Comparison of ENCODE assay signal across 10 mouse cellular contexts in the genomic region with DNA sequence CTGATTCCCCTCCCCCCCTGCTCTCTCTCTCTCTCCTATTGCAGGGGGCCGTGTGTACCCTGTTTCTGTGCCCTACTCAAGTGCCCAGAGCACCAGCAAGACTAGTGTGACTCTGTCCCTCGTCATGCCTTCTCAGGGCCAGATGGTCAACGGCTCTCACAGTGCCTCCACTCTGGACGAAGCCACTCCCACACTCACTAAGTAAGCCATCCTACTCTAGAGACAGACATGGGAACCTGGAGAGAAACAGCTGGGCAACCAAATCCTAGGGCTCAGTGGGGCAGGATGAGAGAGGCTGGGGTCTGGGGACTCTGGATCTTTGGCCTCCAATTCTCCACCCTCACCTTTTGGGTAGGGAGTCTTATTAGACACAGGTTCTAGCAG. TPM values are rescaled to one million over a fixed set of nuclear protein-coding genes. Genes with fewer than 3 reads are reported as not detected.
A peak's percentile ranks its signal among the peaks of the same experiment; 100 is the strongest.
DNase-seq lines count a peak whose midpoint lies in the region; ATAC-seq lines count a peak whose summit lies in the region.
"Had no signal": no experiment of that assay in that cellular context is flagged by ENCODE, and none has a peak within 500 bp of the region (broad histone marks: within the 10 kb centered on the region; RNA-seq: fewer than 3 reads in every experiment).

No protein-coding gene starts in this region.

- no peak for DNase-seq in limb, embryonic 11.5 days (ENCODE audit: low spot score)
- no peak for DNase-seq in left cerebral cortex, adult 8-10 months (ENCODE audit: low spot score in 2 of 2)
- no peak for DNase-seq in thymus, postnatal 4 days
- no peak for DNase-seq in spleen, postnatal 36 days (ENCODE audit: low spot score in 2 of 2)
- DNase-seq: cerebellum, adult 11 months had no signal

- H3K4me3 ChIP-seq in heart, embryonic 15.5 days: no peak overlapping the region
- no peak overlapping the region for H3K4me3 ChIP-seq in heart, embryonic 12.5 days
- H3K4me3 ChIP-seq in midbrain, embryonic 12.5 days: no peak overlapping the region
- H3K4me3 ChIP-seq in midbrain, embryonic 16.5 days (ENCODE audit: low read depth, low read length): no peak overlapping the region
- H3K4me3 ChIP-seq in limb, embryonic 11.5 days (ENCODE audit: low read depth, low read length): no peak overlapping the region

- 39% methylated on average over 4 of the region's 4 CpGs for WGBS in heart, embryonic 15.5 days
- WGBS in heart, embryonic 12.5 days: 43% methylated on average over 4 of the region's 4 CpGs
- 59% methylated on average over 4 of the region's 4 CpGs for WGBS in midbrain, embryonic 12.5 days
- 62% methylated on average over 4 of the region's 4 CpGs for WGBS in midbrain, embryonic 16.5 days
- 49% methylated on average over 4 of the region's 4 CpGs for WGBS in limb, embryonic 11.5 days

- no peaks in the 10 kb centered on the region for H3K9me3 ChIP-seq in heart, embryonic 15.5 days (replicated peaks)
- H3K9me3 ChIP-seq in heart, embryonic 12.5 days (replicated peaks): no peaks in the 10 kb centered on the region
- no peaks in the 10 kb centered on the region for H3K9me3 ChIP-seq in midbrain, embryonic 12.5 days
- no peaks in the 10 kb centered on the region for H3K9me3 ChIP-seq in midbrain, embryonic 16.5 days (replicated peaks; ENCODE audit: control insufficient read depth, low read length, poor library complexity, severe bottlenecking)
- H3K9me3 ChIP-seq in limb, embryonic 11.5 days (ENCODE audit: control insufficient read depth, low read length): no peaks in the 10 kb centered on the region

- H3K4me1 ChIP-seq in heart, embryonic 15.5 days (replicated peaks): peaks cover 13% of the 10 kb centered on the region
- H3K4me1 ChIP-seq in heart, embryonic 12.5 days (replicated peaks): peaks cover 22% of the 10 kb centered on the region
- H3K4me1 ChIP-seq in midbrain, embryonic 12.5 days: 0 out of 2 replicates have a peak, but pooled peaks cover 6% of the 10 kb centered on the region
- no peaks in the 10 kb centered on the region for H3K4me1 ChIP-seq in midbrain, embryonic 16.5 days (ENCODE audit: control insufficient read depth, insufficient read depth, low read length)
- H3K4me1 ChIP-seq in limb, embryonic 11.5 days (ENCODE audit: control insufficient read depth, insufficient read depth, low read length): peaks cover 11% of the 10 kb centered on the region

- no peaks in the 10 kb centered on the region for H3K27me3 ChIP-seq in heart, embryonic 15.5 days
- no peaks in the 10 kb centered on the region for H3K27me3 ChIP-seq in heart, embryonic 12.5 days (replicated peaks)
- no peaks in the 10 kb centered on the region for H3K27me3 ChIP-seq in midbrain, embryonic 12.5 days
- no peaks in the 10 kb centered on the region for H3K27me3 ChIP-seq in midbrain, embryonic 16.5 days (ENCODE audit: control insufficient read depth, insufficient read depth, low read depth, low read length)
- H3K27me3 ChIP-seq in limb, embryonic 11.5 days (ENCODE audit: control insufficient read depth, insufficient read depth, low read length): no peaks in the 10 kb centered on the region

- no peak for ATAC-seq in heart, embryonic 15.5 days (replicated peaks; ENCODE audit: insufficient number of reproducible peaks, insufficient read depth, low FRiP score, low read depth)
- no peak for ATAC-seq in heart, embryonic 12.5 days (ENCODE audit: insufficient number of reproducible peaks, low FRiP score)
- no peak for ATAC-seq in midbrain, embryonic 12.5 days (ENCODE audit: low FRiP score, low read depth)
- ATAC-seq in midbrain, embryonic 16.5 days: no peak
- no peak for ATAC-seq in limb, embryonic 11.5 days (ENCODE audit: insufficient number of reproducible peaks, low FRiP score, low TSS enrichment, low read depth)

- no peak overlapping the region for H3K4me2 ChIP-seq in heart, embryonic 15.5 days
- no peak overlapping the region for H3K4me2 ChIP-seq in heart, embryonic 12.5 days
- H3K4me2 ChIP-seq in midbrain, embryonic 12.5 days (replicated peaks): no peak overlapping the region
- no peak overlapping the region for H3K4me2 ChIP-seq in midbrain, embryonic 16.5 days (ENCODE audit: low read length)
- no peak overlapping the region for H3K4me2 ChIP-seq in limb, embryonic 11.5 days (ENCODE audit: low read depth, severe bottlenecking)

- peak overlapping the region; percentile 29; the same call in 1 of the 2 replicates for H3K27ac ChIP-seq in heart, embryonic 15.5 days
- no peak overlapping the region for H3K27ac ChIP-seq in heart, embryonic 12.5 days (ENCODE audit: poor library complexity, severe bottlenecking)
- H3K27ac ChIP-seq in midbrain, embryonic 12.5 days (replicated peaks): 0 out of 2 replicates have a peak overlapping the region, but pooled peaks have one; percentile 43
- no peak overlapping the region for H3K27ac ChIP-seq in midbrain, embryonic 16.5 days (ENCODE audit: low read length)
- peak overlapping the region; percentile 53; the same call in 1 of the 2 replicates for H3K27ac ChIP-seq in limb, embryonic 11.5 days (replicated peaks; ENCODE audit: low read depth, low read length)

- no peak overlapping the region for H3K9ac ChIP-seq in heart, embryonic 15.5 days
- no peak overlapping the region for H3K9ac ChIP-seq in heart, embryonic 12.5 days
- no peak overlapping the region for H3K9ac ChIP-seq in midbrain, embryonic 12.5 days (replicated peaks)
- no peak overlapping the region for H3K9ac ChIP-seq in midbrain, embryonic 16.5 days (ENCODE audit: low read depth, low read length)
- H3K9ac ChIP-seq in limb, embryonic 11.5 days (ENCODE audit: low read length): no peak overlapping the region

- H3K36me3 ChIP-seq in heart, embryonic 15.5 days: peaks cover 78% of the 10 kb centered on the region
- H3K36me3 ChIP-seq in heart, embryonic 12.5 days: peaks cover 93% of the 10 kb centered on the region
- peaks cover 96% of the 10 kb centered on the region for H3K36me3 ChIP-seq in midbrain, embryonic 12.5 days
- H3K36me3 ChIP-seq in midbrain, embryonic 16.5 days (ENCODE audit: control insufficient read depth, insufficient read depth, low read length): peaks cover 33% of the 10 kb centered on the region
- peaks cover 44% of the 10 kb centered on the region for H3K36me3 ChIP-seq in limb, embryonic 11.5 days (ENCODE audit: control insufficient read depth, insufficient read depth, low read length)

RNA-seq across cellular contexts. Expression of a gene that starts 14.8 kb away (rescaled TPM):
- polyA plus RNA-seq in heart, embryonic 15.5 days (2015; fragmentation: Nextera tagmentation; extraction: Ambion mirVana): 0.93 and 2.5 TPM in 2 replicates
- polyA plus RNA-seq in heart, embryonic 12.5 days (2016; fragmentation: Nextera tagmentation; extraction: Ambion mirVana): 1.4 TPM in 2 replicates
- 11.8 and 13.1 TPM in 2 replicates for polyA plus RNA-seq in midbrain, embryonic 12.5 days (2016; fragmentation: Nextera tagmentation; extraction: Ambion mirVana)
- polyA plus RNA-seq in midbrain, embryonic 16.5 days (2015; fragmentation: Nextera tagmentation; extraction: Ambion mirVana): 14.1 and 15.2 TPM in 2 replicates
- polyA plus RNA-seq in limb, embryonic 11.5 days (2014; fragmentation: Nextera tagmentation; extraction: Ambion mirVana): 6.5 and 6.8 TPM in 2 replicates
- 100 to 1,000 TPM; 118 to 134 (median 124) TPM for total RNA-seq in left cerebral cortex, adult 8-10 months (2022)
- total RNA-seq: megakaryocyte, adult 5-6 weeks had no signal

RNA-seq across cellular contexts. Expression of a gene that starts 25.8 kb away (rescaled TPM):
- polyA plus RNA-seq in heart, embryonic 15.5 days (2015; fragmentation: Nextera tagmentation; extraction: Ambion mirVana): 25.0 and 33.6 TPM in 2 replicates
- polyA plus RNA-seq in heart, embryonic 12.5 days (2016; fragmentation: Nextera tagmentation; extraction: Ambion mirVana): 30.5 TPM in 2 replicates
- 41.9 and 43.6 TPM in 2 replicates for polyA plus RNA-seq in midbrain, embryonic 12.5 days (2016; fragmentation: Nextera tagmentation; extraction: Ambion mirVana)
- 35.9 and 38.3 TPM in 2 replicates for polyA plus RNA-seq in midbrain, embryonic 16.5 days (2015; fragmentation: Nextera tagmentation; extraction: Ambion mirVana)
- 35.4 and 35.5 TPM in 2 replicates for polyA plus RNA-seq in limb, embryonic 11.5 days (2014; fragmentation: Nextera tagmentation; extraction: Ambion mirVana)
- total RNA-seq in left cerebral cortex, adult 8-10 months (2022): 10 to 100 TPM; 24.4 to 30.0 (median 26.9) TPM

Comparison
In these comparisons a context has a peak if more than half of its experiments do, and no peak if none do; other contexts are left out.
1. H3K27ac ChIP-seq: peak in heart, embryonic 15.5 days (single experiment), midbrain, embryonic 12.5 days (single experiment) and limb, embryonic 11.5 days (single experiment); none in heart, embryonic 12.5 days (single experiment) and midbrain, embryonic 16.5 days (single experiment).